ENCODE assay signal across 13 mouse cellular contexts in genomic region chr1:172271765-172272164, GRCm38 (mm10). TPM values are rescaled to one million over a fixed set of nuclear protein-coding genes. Genes with fewer than 3 reads are reported as not detected.
DNase-seq lines count a peak whose midpoint lies in the region; ATAC-seq and TF ChIP-seq lines count a peak whose summit lies in the region.
"Had no signal": no experiment of that assay in that cellular context is flagged by ENCODE, and none has a peak within 500 bp of the region (broad histone marks: within the 10 kb centered on the region; RNA-seq: fewer than 3 reads in every experiment).

No protein-coding gene starts in this region.

- TF ChIP-seq CTCF in gastrocnemius, adult 2 months (IDR thresholded peaks at IDR 0.05): no peak

- ATAC-seq in forebrain, embryonic 13.5 days: peak; percentile 92
- no peak for ATAC-seq in erythroid progenitor cell, adult 5-6 weeks (replicated peaks; ENCODE audit: low FRiP score, poor library complexity, severe bottlenecking)

- H3K4me1 ChIP-seq in forebrain, embryonic 13.5 days: peaks cover 11% of the 10 kb centered on the region
- H3K4me1 ChIP-seq in midbrain, embryonic 10.5 days: peaks cover 22% of the 10 kb centered on the region

- intact Hi-C loops in gastrocnemius, adult 2 months (cut with DNase I): no loop called here

- no peak overlapping the region for H3K4me3 ChIP-seq in gastrocnemius, adult 2 months
- no peak overlapping the region for H3K4me3 ChIP-seq in forebrain, embryonic 13.5 days
- no peak overlapping the region for H3K4me3 ChIP-seq in midbrain, embryonic 10.5 days

- H3K27ac ChIP-seq in gastrocnemius, adult 2 months: peak overlapping the region; percentile 72
- H3K27ac ChIP-seq in forebrain, embryonic 13.5 days: 0 out of 2 replicates have a peak overlapping the region, but pooled peaks have one; percentile 2
- H3K27ac ChIP-seq in midbrain, embryonic 10.5 days (replicated peaks): peak overlapping the region; percentile 67

- H3K9ac ChIP-seq in forebrain, embryonic 13.5 days: no peak overlapping the region

- H3K36me3 ChIP-seq in forebrain, embryonic 13.5 days (ENCODE audit: poor library complexity, severe bottlenecking): no peaks in the 10 kb centered on the region
- no peaks in the 10 kb centered on the region for H3K36me3 ChIP-seq in midbrain, embryonic 10.5 days

- H3K9me3 ChIP-seq in forebrain, embryonic 13.5 days (replicated peaks): no peaks in the 10 kb centered on the region
- H3K9me3 ChIP-seq in midbrain, embryonic 10.5 days (replicated peaks): no peaks in the 10 kb centered on the region

- WGBS in forebrain, embryonic 13.5 days: 29% methylated on average over 10 of the region's 10 CpGs
- WGBS in midbrain, embryonic 10.5 days: 52% methylated on average over 10 of the region's 10 CpGs

- no peaks in the 10 kb centered on the region for H3K27me3 ChIP-seq in forebrain, embryonic 13.5 days
- H3K27me3 ChIP-seq in midbrain, embryonic 10.5 days (ENCODE audit: low read depth, poor library complexity, severe bottlenecking): no peaks in the 10 kb centered on the region; the same call in 1 of the 2 replicates

- DNase-seq in gastrocnemius, adult 2 months: no peak
- no peak for DNase-seq in gastrocnemius, postnatal 10 days
- DNase-seq in R1 (ENCODE audit: low read depth, low spot score): peak; percentile 48
- peak; percentile 50 for DNase-seq in midbrain, embryonic 10.5 days (ENCODE audit: low spot score)
- DNase-seq in Muller cell, postnatal 12 days (ENCODE audit: inconsistent ontology term): no peak
- DNase-seq in gastrocnemius, postnatal 4 days (ENCODE audit: low spot score in 2 of 2): no peak
- DNase-seq: cerebellum, adult 9-10 months; heart, adult 11 months had no signal

- H3K4me2 ChIP-seq in forebrain, embryonic 13.5 days: no peak overlapping the region

RNA-seq across cellular contexts. Expression of gene Igsf8, which starts 10.3 kb away (rescaled TPM):
- 1 to 10 TPM; 7.4 to 8.3 TPM for total RNA-seq in gastrocnemius, adult 2 months (2021)
- 10 to 100 TPM; 15.4 to 19.1 TPM for total RNA-seq in gastrocnemius, postnatal 10 days (2021)
- polyA plus RNA-seq in forebrain, embryonic 13.5 days (2015; fragmentation: Nextera tagmentation; extraction: Ambion mirVana): 164 and 169 TPM in 2 replicates
- 50.2 and 62.4 TPM in 2 replicates for polyA plus RNA-seq in midbrain, embryonic 10.5 days (2016; fragmentation: Nextera tagmentation; extraction: Ambion mirVana)
- 14.4 and 15.1 TPM in 2 replicates for total RNA-seq in erythroid progenitor cell, adult 5-6 weeks (2015; ENCODE audit: low replicate concordance)
- total RNA-seq in erythroid progenitor cell, adult 5-6 weeks (2017; ENCODE audit: low replicate concordance): 3.1 and 3.3 TPM in 2 replicates
- 10 to 100 TPM; 24.8 to 26.9 TPM for total RNA-seq in gastrocnemius, postnatal 4 days (2021)

RNA-seq across cellular contexts. Expression of gene Atp1a4, which starts 13.6 kb away (rescaled TPM):
- total RNA-seq in gastrocnemius, adult 2 months (2021): under 1 TPM; 0.20 to 0.43 TPM
- under 1 TPM; 0.61 to 0.66 TPM for total RNA-seq in gastrocnemius, postnatal 10 days (2021)
- polyA plus RNA-seq in forebrain, embryonic 13.5 days (2015; fragmentation: Nextera tagmentation; extraction: Ambion mirVana): 0.10 TPM in 1 of 2 replicates, not detected in the other
- not detected in 2 replicates for polyA plus RNA-seq in midbrain, embryonic 10.5 days (2016; fragmentation: Nextera tagmentation; extraction: Ambion mirVana)
- total RNA-seq in erythroid progenitor cell, adult 5-6 weeks (2015; ENCODE audit: low replicate concordance): not detected in 2 replicates
- not detected in 2 replicates for total RNA-seq in erythroid progenitor cell, adult 5-6 weeks (2017; ENCODE audit: low replicate concordance)
- under 1 TPM; 0.17 to 0.18 TPM for total RNA-seq in gastrocnemius, postnatal 4 days (2021)
- total RNA-seq: layer of hippocampus, adult 18-20 months had no signal
- polyA plus RNA-seq: C2C12; urinary bladder, adult 2 months had no signal

RNA-seq across cellular contexts. Expression of gene Atp1a2, which starts 26.1 kb away (rescaled TPM):
- total RNA-seq in gastrocnemius, adult 2 months (2021): 1,000 to 10,000 TPM in 1 of 2 experiments, 100 to 1,000 TPM in 1; 838 to 1,060 TPM
- 100 to 1,000 TPM; 695 to 761 TPM for total RNA-seq in gastrocnemius, postnatal 10 days (2021)
- 17.6 and 17.8 TPM in 2 replicates for polyA plus RNA-seq in forebrain, embryonic 13.5 days (2015; fragmentation: Nextera tagmentation; extraction: Ambion mirVana)
- polyA plus RNA-seq in midbrain, embryonic 10.5 days (2016; fragmentation: Nextera tagmentation; extraction: Ambion mirVana): 3.0 and 4.3 TPM in 2 replicates
- not detected in 2 replicates for total RNA-seq in erythroid progenitor cell, adult 5-6 weeks (2015; ENCODE audit: low replicate concordance)
- not detected in 2 replicates for total RNA-seq in erythroid progenitor cell, adult 5-6 weeks (2017; ENCODE audit: low replicate concordance)
- 100 to 1,000 TPM; 454 to 465 TPM for total RNA-seq in gastrocnemius, postnatal 4 days (2021)

RNA-seq across cellular contexts. Expression of gene Casq1, which starts 52.1 kb away (rescaled TPM):
- total RNA-seq in gastrocnemius, adult 2 months (2021): 1,000 to 10,000 TPM; 2,819 to 3,581 TPM
- total RNA-seq in gastrocnemius, postnatal 10 days (2021): 1,000 to 10,000 TPM; 4,961 to 5,359 TPM
- 4.5 TPM in 2 replicates for polyA plus RNA-seq in forebrain, embryonic 13.5 days (2015; fragmentation: Nextera tagmentation; extraction: Ambion mirVana)
- polyA plus RNA-seq in midbrain, embryonic 10.5 days (2016; fragmentation: Nextera tagmentation; extraction: Ambion mirVana): 1.3 and 1.8 TPM in 2 replicates
- not detected in 2 replicates for total RNA-seq in erythroid progenitor cell, adult 5-6 weeks (2015; ENCODE audit: low replicate concordance)
- not detected in 2 replicates for total RNA-seq in erythroid progenitor cell, adult 5-6 weeks (2017; ENCODE audit: low replicate concordance)
- 1,000 to 10,000 TPM; 2,015 to 2,024 TPM for total RNA-seq in gastrocnemius, postnatal 4 days (2021)

RNA-seq across cellular contexts. Expression of gene Kcnj9, which starts 57.4 kb away (rescaled TPM):
- total RNA-seq in gastrocnemius, adult 2 months (2021): not detected
- under 1 TPM; 0.07 to 0.14 TPM for total RNA-seq in gastrocnemius, postnatal 10 days (2021)
- polyA plus RNA-seq in forebrain, embryonic 13.5 days (2015; fragmentation: Nextera tagmentation; extraction: Ambion mirVana): 1.8 and 3.0 TPM in 2 replicates
- polyA plus RNA-seq in midbrain, embryonic 10.5 days (2016; fragmentation: Nextera tagmentation; extraction: Ambion mirVana): 0.23 and 0.61 TPM in 2 replicates
- total RNA-seq in erythroid progenitor cell, adult 5-6 weeks (2015; ENCODE audit: low replicate concordance): not detected in 2 replicates
- 2.5 TPM in 1 of 2 replicates, not detected in the other for total RNA-seq in erythroid progenitor cell, adult 5-6 weeks (2017; ENCODE audit: low replicate concordance)
- total RNA-seq in gastrocnemius, postnatal 4 days (2021): not detected

Comparison
In these comparisons a context has a peak if more than half of its experiments do, and no peak if none do; other contexts are left out.
1. DNase-seq: peak in R1 (single experiment) and midbrain, embryonic 10.5 days (single experiment); none in gastrocnemius, adult 2 months (single experiment), gastrocnemius, postnatal 10 days (single experiment), Muller cell, postnatal 12 days (single experiment) and gastrocnemius, postnatal 4 days (0 of 2).
2. H3K27ac ChIP-seq: peak in every context shown above with its lines; median percentile 72 in gastrocnemius, adult 2 months; 67 in midbrain, embryonic 10.5 days; 2 in forebrain, embryonic 13.5 days.
3. RNA of gene Atp1a2, which starts 26.1 kb away (total RNA-seq): 838 to 1,060 TPM in gastrocnemius, adult 2 months, 695 to 761 TPM in gastrocnemius, postnatal 10 days and 454 to 465 TPM in gastrocnemius, postnatal 4 days; not detected in erythroid progenitor cell, adult 5-6 weeks; every median in the first group is over 100 times any median in the second.